Mouse (Mus musculus) forebrain, embryonic 13.5 days (tissue): Measurements from ENCODE around the gene Ruvbl2. TPM values are rescaled to one million over a fixed set of nuclear protein-coding genes. Genes with fewer than 3 reads are reported as not detected.
"Not testable (repeated sequence)": the region's sequence is repeated elsewhere in the genome, so short reads cannot be mapped to it uniquely, and the experiment has no call there.

Source experiments
- ATAC-seq: fragments of 200-750 bp; cut with Nextera tagmentation; 2 replicates; pipeline ENCODE4 v1.8.0; 2017
- H3K27ac ChIP-seq: fragments of 300-500 bp; sonication (generic); 2 replicates; pipeline ENCODE4 v1.5.1; 2015; ENCODE audit warnings: inconsistent platforms, mild to moderate bottlenecking, moderate library complexity
- H3K27me3 ChIP-seq: fragments of 300-500 bp; sonication (generic); 2 replicates; pipeline ENCODE4 v1.6.1; 2015; ENCODE audit warnings: mild to moderate bottlenecking, inconsistent platforms
- H3K36me3 ChIP-seq: fragments of 300-500 bp; sonication (generic); 2 replicates; pipeline ENCODE4 v1.6.1; 2015; ENCODE audit warnings: mild to moderate bottlenecking, inconsistent platforms; ENCODE audit not compliant: poor library complexity, severe bottlenecking
- H3K4me1 ChIP-seq: fragments of 300-500 bp; sonication (generic); 2 replicates; pipeline ENCODE4 v1.6.1; 2015; ENCODE audit warnings: inconsistent platforms
- H3K4me2 ChIP-seq: fragments of 300-500 bp; sonication (generic); 2 replicates; pipeline ENCODE4 v1.6.1; 2015; ENCODE audit warnings: inconsistent platforms, mild to moderate bottlenecking, moderate library complexity
- H3K4me3 ChIP-seq: fragments of 300-500 bp; sonication (generic); 2 replicates; pipeline ENCODE4 v1.5.1; 2015; ENCODE audit warnings: mild to moderate bottlenecking, inconsistent platforms
- H3K9ac ChIP-seq: fragments of 300-500 bp; sonication (generic); 2 replicates; pipeline ENCODE4 v1.6.1; 2015; ENCODE audit warnings: mild to moderate bottlenecking, inconsistent platforms
- H3K9me3 ChIP-seq: fragments of 300-500 bp; sonication (generic); replicated peaks from 2 replicates; pipeline ENCODE4 v1.6.1; 2016; ENCODE audit warnings: inconsistent platforms
- WGBS: fragments of 180-500 bp; shearing (Covaris S2); methylation state at CpG from one replicate; pipeline ENCODE4 v1.1.7; 2015; 5-methylcytosine and 5-hydroxymethylcytosine counted together
- polyA plus RNA-seq: library from polyadenylated mRNA; unstranded; fragments of >200 nt; fragmentation: Nextera tagmentation; extraction: Ambion mirVana; gene quantifications from 2 replicates; pipeline ENCODE4 v1.2.1, GENCODE M21; 2015

The Ruvbl2 gene
- polyA plus RNA-seq, 1 experiment from 2014 or later, result 153 TPM

- H3K27me3 ChIP-seq, result no peaks in the 10 kb centered on the region
- H3K9ac ChIP-seq, result no peak overlapping the region
- WGBS, result 8% methylated on average over 3 of the region's 3 CpGs
- H3K27ac ChIP-seq, result no peak overlapping the region
- no peak overlapping the region for H3K4me2 ChIP-seq
- H3K4me1 ChIP-seq, result peaks cover 8% of the 10 kb centered on the region
- no peaks in the 10 kb centered on the region for H3K9me3 ChIP-seq
- H3K36me3 ChIP-seq, result no peaks in the 10 kb centered on the region
- no peak for ATAC-seq
- no peak overlapping the region for H3K4me3 ChIP-seq
Observed at GRCm38 (mm10) chr7:45470869-45471268, 33.0 kb upstream of the Ruvbl2 start.

DNA sequence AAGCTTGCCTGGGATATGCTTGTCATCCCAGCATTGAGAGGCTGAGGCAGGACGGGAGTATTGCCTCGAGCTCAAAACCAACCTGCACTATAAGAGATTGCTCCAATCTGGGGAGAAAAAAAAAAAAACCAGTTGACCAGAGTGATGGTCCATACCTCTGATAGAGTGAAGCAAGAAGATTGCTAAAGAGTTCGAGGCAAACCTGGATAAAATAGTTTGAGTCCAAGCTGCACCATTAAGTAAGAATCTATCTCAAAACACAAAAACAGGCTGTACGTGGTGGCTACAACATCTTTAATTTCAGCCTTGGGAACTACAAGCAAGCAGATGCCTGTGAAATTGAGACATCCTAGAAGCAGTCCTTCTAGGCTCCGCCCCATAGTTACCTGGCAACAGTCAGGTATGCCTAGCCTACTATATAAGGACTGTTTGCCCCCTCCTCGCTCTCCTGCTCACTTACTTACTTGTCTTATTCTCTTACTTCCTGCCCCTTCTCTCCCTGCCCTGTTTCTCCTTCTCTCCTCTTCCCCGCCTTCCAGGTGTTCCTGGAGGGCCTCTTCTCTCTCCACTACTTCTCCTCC lies 29.3 kb upstream of the Ruvbl2 start:
- no peak; the same call in none of the 2 replicates for ATAC-seq
- Histone ChIP-seq H3K4me2 (peak overlapping the region; percentile 95), H3K9me3 (no peaks in the 10 kb centered on the region), H3K27ac (no peak overlapping the region), H3K4me1 (peaks cover 21% of the 10 kb centered on the region), H3K27me3 (no peaks in the 10 kb centered on the region), H3K9ac (peak overlapping the region; percentile 95; the same call in 1 of the 2 replicates), H3K4me3 (peak overlapping the region; percentile 92), H3K36me3 (peaks cover 35% of the 10 kb centered on the region)
- WGBS, result 36% methylated on average over 7 of the region's 7 CpGs

DNA sequence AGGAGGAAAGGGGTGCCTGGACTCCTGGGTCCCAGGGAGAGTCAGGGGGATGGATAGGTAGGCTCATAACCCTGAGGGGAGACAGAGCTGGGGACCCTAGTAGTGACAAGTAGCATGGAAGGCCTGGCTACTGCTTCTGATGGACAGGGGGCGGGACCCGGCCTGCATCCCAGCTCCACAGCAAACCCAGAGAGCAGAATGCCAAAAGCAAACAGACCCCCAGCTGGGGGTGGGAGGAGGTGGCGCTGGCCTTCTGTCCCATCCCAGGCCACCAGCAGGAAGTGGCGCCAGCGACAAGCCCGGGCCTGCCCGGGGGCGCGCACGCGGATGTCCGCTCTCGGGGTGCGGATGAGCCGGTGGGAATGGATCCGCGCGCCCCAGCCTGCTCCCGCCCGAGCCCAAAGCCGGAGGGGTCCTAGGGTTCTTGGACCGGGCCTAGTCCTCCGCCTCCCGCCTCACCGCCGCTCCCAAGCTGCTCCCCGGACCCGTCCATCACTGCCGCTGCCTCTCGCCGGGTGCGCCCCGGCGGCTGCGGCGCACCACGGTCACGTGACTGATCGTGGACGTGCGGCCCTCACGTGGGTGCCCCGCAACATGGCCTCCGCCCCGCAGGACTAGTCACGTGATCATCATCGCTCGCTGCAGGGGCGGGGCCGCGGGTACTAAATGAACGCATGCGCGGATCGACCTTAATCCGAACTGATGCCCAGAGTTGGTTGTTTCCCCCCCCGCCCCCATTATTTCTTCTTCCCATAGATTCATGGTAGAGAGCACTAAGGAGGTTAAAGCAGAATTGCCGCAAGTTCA lies 28.6 kb upstream of the Ruvbl2 start, which contains the start of gene Bax:
Gene Bax, minus strand, starts transcription at position 616 of the 807 bp plus-strand sequence.
- Histone ChIP-seq H3K9ac (peak within 1 kb of the TSS; percentile 95), H3K27me3 (no peaks in the 10 kb centered on the region), H3K9me3 (no peaks in the 10 kb centered on the region), H3K4me1 (peaks cover 21% of the 10 kb centered on the region), H3K27ac (peak within 1 kb of the TSS; percentile 69), H3K4me2 (peak within 1 kb of the TSS; percentile 95), H3K36me3 (peaks cover 42% of the 10 kb centered on the region), H3K4me3 (peak within 1 kb of the TSS; percentile 92)
- WGBS, result under 1% methylated on average over 47 of the region's 58 CpGs
- peak; percentile 77 for ATAC-seq

DNA sequence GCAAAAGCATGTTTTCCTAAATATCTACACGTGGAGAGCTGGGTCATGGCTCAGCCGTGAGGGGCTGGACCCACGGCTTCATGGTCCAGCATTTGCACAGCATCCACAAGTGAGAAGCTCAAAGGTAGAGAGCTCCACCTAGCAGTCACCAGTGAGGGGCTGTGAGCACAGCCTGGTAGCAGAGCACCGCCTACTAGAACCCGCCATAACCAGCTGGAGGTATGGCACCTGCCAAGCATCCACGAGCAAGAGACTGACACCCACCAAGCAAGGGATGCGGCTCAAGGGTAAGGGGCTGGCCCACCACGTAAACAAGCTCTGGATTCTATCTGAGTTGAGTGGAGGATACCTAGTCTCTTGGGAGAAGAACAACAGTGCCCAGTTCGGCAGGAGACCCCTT lies 27.7 kb upstream of the Ruvbl2 start:
- H3K4me1 ChIP-seq, result peaks cover 27% of the 10 kb centered on the region

GRCm38 (mm10) chr7:45465112-45465511 lies 27.2 kb upstream of the Ruvbl2 start:
- ATAC-seq, result no peak

More for the DNA sequence above, 27.7 kb upstream of the Ruvbl2 start:
- H3K9ac ChIP-seq, result peak overlapping the region; percentile 95
- peak overlapping the region; percentile 92 for H3K4me3 ChIP-seq
- ATAC-seq, result no peak
- no peaks in the 10 kb centered on the region for H3K27me3 ChIP-seq
- no peaks in the 10 kb centered on the region for H3K9me3 ChIP-seq
- peaks cover 44% of the 10 kb centered on the region for H3K36me3 ChIP-seq
- WGBS, result 79% methylated on average over 9 of the region's 9 CpGs
- no peak overlapping the region for H3K27ac ChIP-seq
- peak overlapping the region; percentile 95 for H3K4me2 ChIP-seq

GRCm38 (mm10) chr7:45463987-45464778 lies 26.3 kb upstream of the Ruvbl2 start:
- H3K4me1 ChIP-seq, result peaks cover 33% of the 10 kb centered on the region
- H3K9me3 ChIP-seq, result no peaks in the 10 kb centered on the region
- no peaks in the 10 kb centered on the region for H3K27me3 ChIP-seq
- no peak overlapping the region for H3K27ac ChIP-seq
- H3K9ac ChIP-seq, result no peak overlapping the region
- no peak overlapping the region for H3K4me2 ChIP-seq
- ATAC-seq, result no peak
- WGBS, result 98% methylated on average over 7 of the region's 7 CpGs
- H3K4me3 ChIP-seq, result no peak overlapping the region
- H3K36me3 ChIP-seq, result peaks cover 44% of the 10 kb centered on the region

More at GRCm38 (mm10) chr7:45465112-45465511, 27.2 kb upstream of the Ruvbl2 start:
- H3K9ac ChIP-seq, result 0 out of 2 replicates have a peak overlapping the region, but pooled peaks have one; percentile 95
- peaks cover 44% of the 10 kb centered on the region for H3K36me3 ChIP-seq
- H3K27ac ChIP-seq, result no peak overlapping the region
- H3K4me1 ChIP-seq, result peaks cover 31% of the 10 kb centered on the region
- peak overlapping the region; percentile 92 for H3K4me3 ChIP-seq
- no peaks in the 10 kb centered on the region for H3K27me3 ChIP-seq
- 94% methylated on average over 12 of the region's 12 CpGs for WGBS
- peak overlapping the region; percentile 95 for H3K4me2 ChIP-seq
- no peaks in the 10 kb centered on the region for H3K9me3 ChIP-seq

DNA sequence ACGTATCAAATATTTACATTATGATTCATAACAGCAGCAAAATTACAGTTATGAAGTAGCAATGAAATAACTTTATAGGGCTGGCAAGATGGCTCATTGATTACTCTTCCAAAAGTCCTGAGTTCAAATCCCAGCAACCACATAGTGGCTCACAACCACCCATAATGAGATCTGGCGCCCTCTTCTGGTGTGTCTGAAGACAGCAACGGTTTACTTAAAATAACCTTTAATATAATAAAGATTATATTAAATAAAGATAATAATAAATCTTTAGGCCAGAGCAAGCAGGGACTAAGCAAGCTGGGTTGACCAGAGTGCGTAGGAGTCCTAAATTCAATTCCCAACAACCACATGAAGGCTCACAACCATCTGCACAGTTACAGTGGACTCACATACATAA lies 25.0 kb upstream of the Ruvbl2 start:
- H3K4me2 ChIP-seq, H3K9ac ChIP-seq, H3K4me3 ChIP-seq, ATAC-seq, H3K27ac ChIP-seq, H3K27me3 ChIP-seq, H3K9me3 ChIP-seq: not testable (repeated sequence)
- WGBS, result 76% methylated on average over 4 of the region's 4 CpGs
- Histone ChIP-seq H3K4me1 (peaks cover 40% of the 10 kb centered on the region), H3K36me3 (peaks cover 53% of the 10 kb centered on the region)

GRCm38 (mm10) chr7:45462325-45462724 lies 24.4 kb upstream of the Ruvbl2 start:
- 89% methylated on average over 4 of the region's 4 CpGs for WGBS
- Histone ChIP-seq H3K9ac (no peak overlapping the region), H3K4me1 (peaks cover 44% of the 10 kb centered on the region), H3K9me3 (no peaks in the 10 kb centered on the region), H3K27me3 (no peaks in the 10 kb centered on the region), H3K27ac (no peak overlapping the region), H3K36me3 (peaks cover 58% of the 10 kb centered on the region), H3K4me3 (no peak overlapping the region), H3K4me2 (no peak overlapping the region)
- ATAC-seq, result no peak

DNA sequence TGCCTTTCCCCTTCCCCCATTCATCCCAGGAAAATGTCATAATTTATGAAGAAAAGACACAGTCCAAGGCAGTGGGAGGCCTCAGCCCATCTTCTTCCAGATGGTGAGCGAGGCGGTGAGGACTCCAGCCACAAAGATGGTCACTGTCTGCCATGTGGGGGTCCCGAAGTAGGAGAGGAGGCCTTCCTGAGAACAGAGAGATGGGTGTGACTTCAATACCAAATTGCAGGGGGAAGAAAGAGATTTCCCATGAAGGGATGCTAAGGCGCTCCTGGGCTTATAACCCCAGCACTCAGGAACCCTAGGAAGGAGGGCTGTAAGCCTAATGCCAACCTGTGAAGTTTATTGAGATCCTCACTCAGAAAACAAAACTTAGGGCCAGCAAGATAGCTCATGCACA lies 23.9 kb upstream of the Ruvbl2 start:
- no peak overlapping the region for H3K9ac ChIP-seq
- H3K36me3 ChIP-seq, result peaks cover 63% of the 10 kb centered on the region
- no peak for ATAC-seq
- H3K4me2 ChIP-seq, result no peak overlapping the region
- no peaks in the 10 kb centered on the region for H3K9me3 ChIP-seq
- peaks cover 47% of the 10 kb centered on the region for H3K4me1 ChIP-seq
- H3K27me3 ChIP-seq, result no peaks in the 10 kb centered on the region
- WGBS, result 93% methylated on average over 4 of the region's 4 CpGs
- peak overlapping the region; percentile 51 for H3K27ac ChIP-seq
- no peak overlapping the region for H3K4me3 ChIP-seq

GRCm38 (mm10) chr7:45461326-45461725 lies 23.4 kb upstream of the Ruvbl2 start:
- Histone ChIP-seq H3K4me2 (no peak overlapping the region), H3K27me3 (no peaks in the 10 kb centered on the region), H3K27ac (peak overlapping the region; percentile 79), H3K4me1 (peaks cover 50% of the 10 kb centered on the region), H3K9ac (no peak overlapping the region), H3K9me3 (no peaks in the 10 kb centered on the region), H3K36me3 (peaks cover 67% of the 10 kb centered on the region), H3K4me3 (no peak overlapping the region)
- 71% methylated on average over 5 of the region's 5 CpGs for WGBS
- no peak for ATAC-seq

DNA sequence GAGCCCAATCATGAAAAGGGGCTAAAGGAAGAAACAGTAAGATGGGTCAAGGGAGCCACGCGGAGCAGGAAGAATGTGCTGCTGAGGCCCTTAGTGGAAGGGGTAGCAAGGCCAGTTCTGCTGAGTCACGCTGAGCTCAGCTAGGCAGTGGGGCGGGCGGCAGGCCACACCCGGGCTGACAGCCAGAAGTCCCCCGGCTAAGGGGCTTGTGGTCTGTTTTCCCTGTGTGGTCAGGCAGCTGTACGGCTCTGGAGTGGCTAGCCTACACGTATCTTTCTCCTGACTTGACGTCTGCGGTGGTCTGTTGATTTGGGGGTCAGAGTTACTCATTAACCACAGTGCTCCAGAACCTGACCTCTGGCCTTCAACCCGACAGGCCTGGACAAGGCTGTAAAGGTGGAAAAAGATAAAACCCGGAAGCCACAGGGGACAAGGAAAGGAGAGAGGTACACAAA lies 23.0 kb upstream of the Ruvbl2 start:
- no peak overlapping the region for H3K4me3 ChIP-seq
- no peak for ATAC-seq
- H3K4me1 ChIP-seq, result peaks cover 49% of the 10 kb centered on the region
- H3K27ac ChIP-seq, result peak overlapping the region; percentile 79
- no peaks in the 10 kb centered on the region for H3K9me3 ChIP-seq
- H3K36me3 ChIP-seq, result peaks cover 72% of the 10 kb centered on the region
- H3K4me2 ChIP-seq, result 0 out of 2 replicates have a peak overlapping the region, but pooled peaks have one; percentile 10
- H3K9ac ChIP-seq, result no peak overlapping the region
- no peaks in the 10 kb centered on the region for H3K27me3 ChIP-seq
- 51% methylated on average over 13 of the region's 13 CpGs for WGBS
